Mouse (Mus musculus) bone marrow, adult 2 months (tissue): ENCODE measurements at regions not wholly inside any gene's neighbourhood (a gene's known extent, or its start where the extent isn't known, plus 50 kb on each side); places are given as distances from the start of the nearest gene placed in this dataset.

ENCODE experiments used
- H3K27ac ChIP-seq: fragments of 200-500 bp; 2 replicates; pipeline ENCODE4 v1.5.1; 2012; ENCODE audit warnings: low read depth, mild to moderate bottlenecking, control low read depth, inconsistent platforms, low read length; ENCODE audit not compliant: control insufficient read depth, poor library complexity, insufficient read depth
- H3K4me1 ChIP-seq: fragments of 200-500 bp; 2 replicates; pipeline ENCODE4 v1.6.1; 2011; ENCODE audit warnings: low read length; ENCODE audit not compliant: control insufficient read depth, insufficient read depth
- H3K4me3 ChIP-seq: fragments of 200-500 bp; replicated peaks from 2 replicates; pipeline ENCODE3; 2011; ENCODE audit warnings: mild to moderate bottlenecking, low read depth, low read length, control low read depth; ENCODE audit not compliant: control insufficient read depth
- CTCF ChIP-seq: fragments of 200-500 bp; IDR thresholded peaks from 2 replicates; pipeline ENCODE4 v1.5.1; 2011; ENCODE audit warnings: low read length, control low read depth; ENCODE audit not compliant: control insufficient read depth, insufficient read depth
- POLR2A ChIP-seq: fragments of 200-500 bp; IDR thresholded peaks from 2 replicates; pipeline ENCODE4 v1.6.1; 2011; ENCODE audit warnings: low read depth, mild to moderate bottlenecking, control low read depth, low read length, borderline replicate concordance; ENCODE audit not compliant: control insufficient read depth
- WGBS: fragments of 180-500 bp; shearing (Covaris S2); methylation state at CpG from one replicate; pipeline ENCODE4 v1.1.7; 2018; 5-methylcytosine and 5-hydroxymethylcytosine counted together

- Histone ChIP-seq H3K4me3 (no peak overlapping the region), H3K4me1 (no peaks in the 10 kb centered on the region), H3K27ac (no peak overlapping the region)
- TF ChIP-seq POLR2A (no peak), CTCF (no peak)
- 73% methylated on average over 7 of the region's 7 CpGs for WGBS
Observed at GRCm38 (mm10) chr8:8562268-8562667, 98.8 kb downstream of the Efnb2 start.

- no peak for TF ChIP-seq CTCF
- no peak for TF ChIP-seq POLR2A
Observed at GRCm38 (mm10) chr8:8558050-8558449, 103.0 kb downstream of the Efnb2 start.

GRCm38 (mm10) chr8:8556152-8556551 is 104.9 kb downstream of the Efnb2 start:
- WGBS: 84% methylated on average over 10 of the region's 10 CpGs
- TF ChIP-seq POLR2A (no peak), CTCF (no peak)
- Histone ChIP-seq H3K4me1 (no peaks in the 10 kb centered on the region), H3K27ac (no peak overlapping the region), H3K4me3 (no peak overlapping the region)

More at GRCm38 (mm10) chr8:8558050-8558449, 103.0 kb downstream of the Efnb2 start:
- no peak overlapping the region for H3K4me3 ChIP-seq
- WGBS: 78% methylated on average over 7 of the region's 7 CpGs
- no peak overlapping the region for H3K27ac ChIP-seq
- no peaks in the 10 kb centered on the region for H3K4me1 ChIP-seq

- Histone ChIP-seq H3K27ac (no peak overlapping the region), H3K4me3 (no peak overlapping the region), H3K4me1 (no peaks in the 10 kb centered on the region)
- no peak for TF ChIP-seq CTCF
- TF ChIP-seq POLR2A: no peak
- 76% methylated on average over 5 of the region's 5 CpGs for WGBS
Observed at GRCm38 (mm10) chr8:8554691-8555090, 106.4 kb downstream of the Efnb2 start.

GRCm38 (mm10) chr8:8552779-8553178 is 108.3 kb downstream of the Efnb2 start:
- H3K4me3 ChIP-seq: no peak overlapping the region
- no peaks in the 10 kb centered on the region for H3K4me1 ChIP-seq
- WGBS: 88% methylated on average over 1 of the region's 1 CpGs
- TF ChIP-seq CTCF (no peak), POLR2A (no peak)
- H3K27ac ChIP-seq: no peak overlapping the region

GRCm38 (mm10) chr8:8536626-8537025 is 124.4 kb downstream of the Efnb2 start:
- H3K27ac ChIP-seq: no peak overlapping the region
- no peak for TF ChIP-seq CTCF
- no peaks in the 10 kb centered on the region for H3K4me1 ChIP-seq
- 75% methylated on average over 5 of the region's 5 CpGs for WGBS
- H3K4me3 ChIP-seq: no peak overlapping the region

- H3K4me1 ChIP-seq: no peaks in the 10 kb centered on the region
- TF ChIP-seq CTCF: no peak
- no peak overlapping the region for H3K4me3 ChIP-seq
- 80% methylated on average over 6 of the region's 6 CpGs for WGBS
- no peak overlapping the region for H3K27ac ChIP-seq
Observed at GRCm38 (mm10) chr8:8534787-8535186, 126.3 kb downstream of the Efnb2 start.

- Histone ChIP-seq H3K4me3 (no peak overlapping the region), H3K27ac (no peak overlapping the region), H3K4me1 (no peaks in the 10 kb centered on the region)
- WGBS: 59% methylated on average over 5 of the region's 5 CpGs
- TF ChIP-seq CTCF (no peak), POLR2A (no peak)
Observed at GRCm38 (mm10) chr8:8532907-8533306, 128.1 kb downstream of the Efnb2 start.

GRCm38 (mm10) chr8:8530540-8530939 is 130.5 kb downstream of the Efnb2 start:
- no peak overlapping the region for H3K4me3 ChIP-seq
- no peak for TF ChIP-seq CTCF
- no peak for TF ChIP-seq POLR2A
- H3K27ac ChIP-seq: no peak overlapping the region
- no peaks in the 10 kb centered on the region for H3K4me1 ChIP-seq
- WGBS: 76% methylated on average over 5 of the region's 5 CpGs

- no peak overlapping the region for H3K27ac ChIP-seq
- no peaks in the 10 kb centered on the region for H3K4me1 ChIP-seq
- TF ChIP-seq CTCF (no peak), POLR2A (no peak)
- 100% methylated on average over 1 of the region's 1 CpGs for WGBS
- H3K4me3 ChIP-seq: no peak overlapping the region
Observed at GRCm38 (mm10) chr8:8521532-8521931, 139.5 kb downstream of the Efnb2 start.
